Mouse (Mus musculus) lung, postnatal 14 days (tissue): ENCODE results near the gene Tor1aip2.

ENCODE experiments used
- DNase-seq: peaks from one replicate; pipeline ENCODE4 v3.0.0; 2021

Gene Tor1aip2

GRCm38 (mm10) chr1:156041451-156042241, 6.4 kb downstream of the Tor1aip2 start:
- DNase-seq = no peak

DNA sequence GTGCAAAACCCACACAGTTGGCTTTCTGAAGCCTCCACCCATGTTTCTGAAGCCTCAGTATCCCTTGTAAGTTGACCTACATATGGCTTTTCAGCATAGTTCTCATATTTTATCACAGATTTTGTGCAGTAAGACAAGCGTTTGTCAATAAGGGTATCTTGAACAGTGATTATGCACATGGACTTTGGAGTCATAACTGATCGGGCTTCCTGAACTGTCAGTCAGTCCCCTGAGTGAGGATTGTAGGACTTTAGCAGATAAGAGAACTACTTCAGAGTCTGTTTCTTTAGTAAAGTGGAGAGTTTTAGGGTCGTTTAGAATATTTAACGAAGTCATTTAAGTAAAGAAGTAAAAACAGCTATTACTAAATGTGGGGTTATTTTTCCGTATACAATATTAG, 7.3 kb downstream of the Tor1aip2 start:
- DNase-seq = no peak

DNA sequence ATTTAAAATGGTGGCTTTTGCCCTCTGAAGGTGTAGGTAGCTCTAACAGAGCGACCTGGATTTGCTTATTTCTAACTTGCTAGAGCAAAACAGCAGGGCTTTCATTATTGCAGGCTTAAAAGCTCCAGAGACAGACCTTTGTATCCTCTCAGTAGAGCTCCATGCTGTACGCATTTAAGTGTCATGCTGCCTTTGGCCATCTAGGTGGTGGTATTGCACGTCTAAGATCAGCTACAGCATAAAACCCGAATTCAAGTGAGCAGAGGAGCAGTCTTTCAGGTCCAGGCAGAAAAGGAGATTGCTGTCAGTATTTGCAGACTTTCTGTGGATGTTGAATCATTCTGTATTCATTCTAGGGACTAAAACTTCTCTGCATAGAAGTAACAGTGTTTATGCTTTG, 7.8 kb downstream of the Tor1aip2 start:
- peak; percentile 53 for DNase-seq

DNA sequence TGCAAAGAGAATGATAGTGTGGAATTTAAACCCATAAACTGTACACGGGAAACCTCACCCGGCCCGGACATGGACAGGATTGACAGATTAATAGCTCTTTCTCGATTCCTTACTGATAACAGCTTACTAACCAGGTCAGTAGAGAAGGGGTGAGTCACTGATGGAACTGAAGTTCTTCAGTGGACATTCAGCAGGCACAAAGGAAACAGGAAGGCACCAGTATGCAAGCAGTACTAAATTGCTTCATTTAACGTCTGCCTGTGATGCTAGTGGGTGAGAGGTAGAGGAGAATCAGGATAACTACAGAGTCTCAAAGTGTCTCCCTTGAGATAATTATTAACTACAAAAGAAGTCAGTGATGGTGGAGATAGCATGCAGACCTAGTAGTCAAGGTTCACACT, 9.0 kb downstream of the Tor1aip2 start:
- DNase-seq = no peak

DNA sequence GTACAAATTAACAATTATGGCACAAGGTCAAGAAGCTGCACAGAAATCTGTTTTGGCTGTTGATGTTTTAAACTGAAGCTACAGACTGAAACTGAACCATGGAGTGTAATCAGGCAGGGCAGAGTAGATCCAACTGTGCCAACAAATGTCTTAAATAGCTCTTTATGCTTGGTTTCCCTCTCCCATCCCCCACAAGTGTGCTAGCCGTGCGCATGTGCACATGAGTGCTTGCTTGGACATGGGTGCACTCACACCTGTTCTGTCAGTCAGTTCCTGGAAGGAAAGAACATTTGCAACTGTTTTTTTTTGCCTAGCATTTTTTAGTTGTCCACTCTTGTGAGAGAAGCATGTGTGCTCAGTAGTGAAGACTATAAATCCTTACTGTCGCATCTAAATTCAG, 11.5 kb downstream of the Tor1aip2 start:
- no peak for DNase-seq

- DNase-seq = no peak
Measured at GRCm38 (mm10) chr1:156058207-156058606, 23.0 kb downstream of the Tor1aip2 start.

DNA sequence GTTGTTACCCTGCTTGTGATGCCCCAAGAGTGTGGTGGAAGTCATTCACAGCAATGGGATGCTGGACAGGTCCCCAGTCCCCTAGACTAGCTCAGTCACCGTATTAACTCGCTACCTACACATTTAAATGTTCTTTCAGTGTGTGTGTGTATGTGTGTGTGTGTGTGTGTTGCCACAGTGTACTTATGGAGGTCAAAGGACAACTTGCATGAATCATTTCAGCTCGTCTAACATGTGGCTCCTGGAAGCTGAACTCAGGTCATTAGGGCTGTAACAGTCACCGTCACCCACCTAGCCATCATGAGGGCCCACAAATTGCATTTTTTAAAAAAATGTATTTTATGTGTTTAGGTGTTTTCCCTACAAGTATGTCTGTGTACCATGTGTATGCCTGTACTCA, 27.0 kb downstream of the Tor1aip2 start:
- DNase-seq = no peak

GRCm38 (mm10) chr1:156066133-156066532, 30.9 kb downstream of the Tor1aip2 start:
- DNase-seq = no peak

- DNase-seq = no peak
Measured at GRCm38 (mm10) chr1:156070106-156070505, 34.9 kb downstream of the Tor1aip2 start.

DNA sequence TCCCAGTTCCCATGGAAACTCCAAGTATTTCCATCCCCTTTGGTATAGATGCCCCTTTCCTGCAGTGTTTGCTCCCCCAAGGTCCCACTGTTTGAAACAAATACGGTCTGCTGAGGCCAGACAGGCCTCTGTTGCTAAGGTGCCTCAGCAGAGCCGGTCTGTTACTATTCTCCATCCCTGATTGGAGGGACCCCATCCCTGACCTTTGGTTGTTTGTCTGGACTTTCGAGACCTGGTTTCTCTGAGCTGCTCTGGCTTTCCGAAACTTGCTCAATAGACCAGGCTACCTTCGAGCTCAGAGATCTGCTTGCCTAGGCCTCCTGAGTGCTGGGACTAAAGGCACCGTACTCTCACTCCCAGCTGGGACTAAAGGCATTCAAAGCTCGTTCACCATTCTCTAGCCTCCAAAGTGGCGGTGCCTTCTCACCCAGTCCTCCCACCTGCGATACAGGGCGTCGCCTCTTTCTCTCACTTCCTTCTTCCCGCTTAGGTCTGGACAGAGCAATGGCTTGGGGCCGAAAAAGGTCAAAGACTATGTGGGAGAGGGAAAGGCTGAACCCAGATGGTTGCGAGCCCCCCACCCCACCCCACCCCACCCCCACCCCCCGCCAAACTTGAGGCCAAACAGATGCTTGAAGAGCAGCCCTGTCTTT, 38.1 kb downstream of the Tor1aip2 start:
- no peak for DNase-seq

- peak; percentile 35 for DNase-seq
Measured at GRCm38 (mm10) chr1:156074575-156074974, 39.4 kb downstream of the Tor1aip2 start.

DNA sequence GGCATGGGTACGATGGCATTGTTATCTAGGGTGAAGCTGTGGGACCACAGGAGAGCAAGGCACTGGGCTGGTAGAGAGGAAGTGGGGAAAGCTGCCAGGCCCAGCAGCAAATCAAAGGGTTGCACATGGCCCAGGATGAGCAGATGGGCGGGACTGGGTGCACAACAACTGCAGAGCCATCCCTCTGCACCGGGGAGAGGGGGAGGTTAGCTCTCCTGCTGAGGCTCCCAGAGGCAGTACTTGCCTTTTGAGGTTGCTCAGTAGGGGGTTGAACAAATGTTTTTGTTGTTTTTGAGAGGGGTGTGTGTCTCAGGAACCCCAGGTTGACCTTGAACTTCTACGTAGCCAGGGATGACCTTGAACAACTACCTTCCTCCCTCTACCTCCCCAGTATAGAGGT, 41.3 kb downstream of the Tor1aip2 start:
- no peak for DNase-seq

DNA sequence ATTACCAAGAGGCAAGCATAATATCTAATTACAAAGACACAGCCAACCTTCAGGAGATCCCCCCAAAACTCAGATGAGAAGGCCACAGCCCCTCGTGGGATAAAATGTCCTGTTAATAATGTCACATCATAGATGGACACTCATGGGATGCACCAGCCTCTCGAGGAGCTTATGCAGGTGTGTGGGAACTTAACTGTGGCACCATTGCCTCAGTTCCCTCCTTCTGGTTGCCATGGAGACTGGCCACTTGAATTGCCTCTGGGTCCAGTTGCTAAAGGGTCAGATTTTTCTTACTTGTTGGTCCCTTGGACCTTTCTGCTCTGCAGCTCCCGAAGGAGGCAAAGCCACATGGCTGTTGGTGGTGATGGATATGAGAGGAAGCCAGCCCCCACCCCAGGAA, 42.5 kb downstream of the Tor1aip2 start:
- DNase-seq = no peak

- no peak for DNase-seq
Measured at GRCm38 (mm10) chr1:156084603-156085002, 49.4 kb downstream of the Tor1aip2 start.

GRCm38 (mm10) chr1:156085770-156086169, 50.6 kb downstream of the Tor1aip2 start:
- peak; percentile 27 for DNase-seq

GRCm38 (mm10) chr1:156087586-156087985, 52.4 kb downstream of the Tor1aip2 start:
- no peak for DNase-seq

- no peak for DNase-seq
Measured at GRCm38 (mm10) chr1:156089561-156089960, 54.4 kb downstream of the Tor1aip2 start.

DNA sequence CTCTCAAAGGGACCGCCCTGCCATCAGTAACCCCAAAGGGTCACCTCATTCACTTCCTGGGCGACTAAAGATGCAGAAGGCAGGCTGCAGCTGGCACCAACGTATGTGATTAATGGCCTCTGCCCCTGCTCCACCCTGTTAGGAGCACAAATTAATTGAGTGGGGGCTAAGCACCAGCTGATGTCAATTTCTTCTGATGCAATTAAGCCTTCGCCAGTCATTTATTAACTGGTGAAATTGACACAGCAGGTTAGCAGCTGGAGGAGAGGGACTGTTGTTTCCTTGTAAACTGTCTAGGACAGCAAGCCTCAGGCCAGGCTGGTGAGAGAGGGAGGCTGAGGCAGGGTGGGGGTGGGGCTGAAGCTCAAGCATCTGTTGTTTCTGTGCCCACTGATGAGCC, 54.8 kb downstream of the Tor1aip2 start:
- DNase-seq = no peak

GRCm38 (mm10) chr1:156091811-156092210, 56.6 kb downstream of the Tor1aip2 start:
- DNase-seq = no peak

GRCm38 (mm10) chr1:156103763-156104162, 68.6 kb downstream of the Tor1aip2 start:
- no peak for DNase-seq

DNA sequence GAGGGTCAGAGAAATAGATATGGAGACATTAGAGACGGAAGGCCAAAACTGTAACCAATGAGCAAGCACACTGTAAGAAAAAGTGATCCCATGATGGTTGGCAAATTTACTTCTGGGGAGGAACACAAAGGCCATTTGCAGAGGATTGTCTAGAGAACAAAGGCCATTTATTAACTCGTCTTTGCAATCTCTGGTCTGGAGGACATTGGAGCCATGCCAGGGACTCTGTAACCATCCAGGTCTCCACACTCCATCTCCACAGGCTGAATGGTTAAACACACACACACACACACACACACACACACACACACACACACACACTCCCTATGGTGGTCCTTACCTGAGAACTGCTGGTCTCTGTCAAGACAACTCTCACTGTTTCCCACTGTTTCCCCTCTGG, 70.2 kb downstream of the Tor1aip2 start:
- DNase-seq = no peak

GRCm38 (mm10) chr1:156107424-156107823, 72.2 kb downstream of the Tor1aip2 start:
- no peak for DNase-seq

GRCm38 (mm10) chr1:156108400-156108799, 73.2 kb downstream of the Tor1aip2 start:
- DNase-seq = no peak

- DNase-seq = no peak
Measured at GRCm38 (mm10) chr1:156111090-156111489, 75.9 kb downstream of the Tor1aip2 start.

- no peak for DNase-seq
Measured at GRCm38 (mm10) chr1:156111728-156112127, 76.5 kb downstream of the Tor1aip2 start.
